Mouse (Mus musculus) thymus, adult 2 months (tissue): Measurements from ENCODE around the gene Ncoa3.

Source experiments
- CTCF ChIP-seq: fragments of 200-500 bp; IDR thresholded peaks from 2 replicates; pipeline ENCODE4 v1.5.1; 2012; ENCODE audit warnings: mild to moderate bottlenecking, control low read depth, low read length, moderate library complexity, borderline replicate concordance; ENCODE audit not compliant: control insufficient read depth, poor library complexity, insufficient read depth; ENCODE audit errors: extremely low read depth
- POLR2A ChIP-seq: fragments of 200-500 bp; IDR thresholded peaks from 2 replicates; pipeline ENCODE4 v1.6.1; 2012; ENCODE audit warnings: mild to moderate bottlenecking, low read length, control low read depth, moderate library complexity; ENCODE audit not compliant: control insufficient read depth, poor library complexity, insufficient read depth; ENCODE audit errors: extremely low read depth

- TF ChIP-seq POLR2A (no peak), CTCF (no peak)
These were observed 47.7 kb upstream of the Ncoa3 start for GRCm38 (mm10) chr2:165944576-165945351.
